8 mouse cellular contexts compared by ENCODE assay signal in genomic region chr10:121473723-121474215, GRCm38 (mm10). TPM values are rescaled to one million over a fixed set of nuclear protein-coding genes. Genes with fewer than 3 reads are reported as not detected.
DNase-seq lines count a peak whose midpoint lies in the region; ATAC-seq and TF ChIP-seq lines count a peak whose summit lies in the region.

No protein-coding gene starts in this region.

- no peak for DNase-seq in kidney, adult 18-20 months
- DNase-seq in midbrain, postnatal 0 days (ENCODE audit: low spot score) = no peak
- no peak for DNase-seq in left cerebral cortex, postnatal 36 days (ENCODE audit: low spot score in 2 of 2)
- DNase-seq in gastrocnemius, postnatal 25 days = no peak
- no peak for DNase-seq in cerebellum, postnatal 25 days

- H3K4me3 ChIP-seq in kidney, embryonic 14.5 days (ENCODE audit: low read length) = peak overlapping the region; percentile 58
- H3K4me3 ChIP-seq in cortical plate, adult 2 months (ENCODE audit: insufficient read depth, low read length) = peak overlapping the region; percentile 63
- H3K4me3 ChIP-seq in limb, embryonic 12.5 days (replicated peaks) = peak overlapping the region; percentile 90
- H3K4me3 ChIP-seq in midbrain, postnatal 0 days (ENCODE audit: low read depth, low read length) = no peak overlapping the region

- peaks cover 36% of the 10 kb centered on the region for H3K4me1 ChIP-seq in kidney, embryonic 14.5 days (ENCODE audit: control insufficient read depth, insufficient read depth, low read length)
- peaks cover 9% of the 10 kb centered on the region for H3K4me1 ChIP-seq in cortical plate, adult 2 months (ENCODE audit: control insufficient read depth, insufficient read depth, low read length)
- H3K4me1 ChIP-seq in limb, embryonic 12.5 days (replicated peaks) = peaks cover 58% of the 10 kb centered on the region
- H3K4me1 ChIP-seq in midbrain, postnatal 0 days (ENCODE audit: insufficient read depth, low read length) = no peaks in the 10 kb centered on the region; the same call in 1 of the 2 replicates

- H3K9ac ChIP-seq in kidney, embryonic 14.5 days (ENCODE audit: low read depth, low read length) = no peak overlapping the region; the same call in 1 of the 2 replicates
- peak overlapping the region; percentile 92; the same call in 1 of the 2 replicates for H3K9ac ChIP-seq in limb, embryonic 12.5 days (replicated peaks)
- no peak overlapping the region for H3K9ac ChIP-seq in midbrain, postnatal 0 days (replicated peaks; ENCODE audit: low read length, poor library complexity, severe bottlenecking)

- H3K27me3 ChIP-seq in kidney, embryonic 14.5 days (ENCODE audit: control insufficient read depth, insufficient read depth, low read length) = no peaks in the 10 kb centered on the region
- no peaks in the 10 kb centered on the region for H3K27me3 ChIP-seq in limb, embryonic 12.5 days
- peaks cover 4% of the 10 kb centered on the region; the same call in 1 of the 2 replicates for H3K27me3 ChIP-seq in midbrain, postnatal 0 days (ENCODE audit: insufficient read depth, low read length)

- intact Hi-C loops in left cerebral cortex, postnatal 36 days (cut with DNase I) = loop anchor here (5.0 kb wide), 2 partner anchors 39 to 46 kb away; no protein-coding TSS in a partner anchor

- ATAC-seq in kidney, embryonic 14.5 days (ENCODE audit: low FRiP score, low TSS enrichment) = no peak
- ATAC-seq in limb, embryonic 12.5 days (ENCODE audit: insufficient number of reproducible peaks, insufficient read depth, low FRiP score, low TSS enrichment, low read depth) = no peak
- no peak for ATAC-seq in midbrain, postnatal 0 days (ENCODE audit: low FRiP score)

- WGBS in kidney, embryonic 14.5 days = 56% methylated on average over 12 of the region's 12 CpGs
- WGBS in limb, embryonic 12.5 days = 59% methylated on average over 12 of the region's 12 CpGs
- WGBS in midbrain, postnatal 0 days = 79% methylated on average over 12 of the region's 12 CpGs

- H3K36me3 ChIP-seq in kidney, embryonic 14.5 days (ENCODE audit: control insufficient read depth, insufficient read depth, low read length) = no peaks in the 10 kb centered on the region
- H3K36me3 ChIP-seq in limb, embryonic 12.5 days = no peaks in the 10 kb centered on the region
- H3K36me3 ChIP-seq in midbrain, postnatal 0 days (ENCODE audit: insufficient read depth, low read length) = no peaks in the 10 kb centered on the region

- no peak for TF ChIP-seq CTCF in cortical plate, adult 2 months (IDR thresholded peaks at IDR 0.05; ENCODE audit: extremely low read depth, insufficient read depth, low read length)
- no peak for TF ChIP-seq CTCF in midbrain, postnatal 0 days (IDR thresholded peaks at IDR 0.05)

- peak overlapping the region; percentile 60 for H3K4me2 ChIP-seq in kidney, embryonic 14.5 days (replicated peaks; ENCODE audit: low read depth, low read length)
- H3K4me2 ChIP-seq in limb, embryonic 12.5 days = peak overlapping the region; percentile 84
- peak overlapping the region; percentile 93 for H3K4me2 ChIP-seq in midbrain, postnatal 0 days (ENCODE audit: low read depth, low read length, poor library complexity, severe bottlenecking)

- H3K9me3 ChIP-seq in kidney, embryonic 14.5 days (ENCODE audit: control insufficient read depth, low read length) = no peaks in the 10 kb centered on the region
- no peaks in the 10 kb centered on the region for H3K9me3 ChIP-seq in limb, embryonic 12.5 days
- no peaks in the 10 kb centered on the region for H3K9me3 ChIP-seq in midbrain, postnatal 0 days (ENCODE audit: low read length)

- no peak overlapping the region for H3K27ac ChIP-seq in kidney, embryonic 14.5 days (ENCODE audit: low read depth, low read length)
- peak overlapping the region; percentile 64 for H3K27ac ChIP-seq in cortical plate, adult 2 months (ENCODE audit: insufficient read depth, low read length)
- no peak overlapping the region for H3K27ac ChIP-seq in limb, embryonic 12.5 days
- no peak overlapping the region for H3K27ac ChIP-seq in midbrain, postnatal 0 days (ENCODE audit: low read depth, low read length)

- TF ChIP-seq POLR2A in cortical plate, adult 2 months (IDR thresholded peaks at IDR 0.05; ENCODE audit: extremely low read depth, insufficient read depth, low read length) = no peak

RNA-seq across cellular contexts. Expression of gene Rassf3, which starts 2.4 kb away (rescaled TPM):
- polyA plus RNA-seq in kidney, embryonic 14.5 days (2014; fragmentation: Nextera tagmentation; extraction: Ambion mirVana) = 8.9 and 13.5 TPM in 2 replicates
- 40.8 and 41.2 TPM in 2 replicates for polyA plus RNA-seq in cortical plate, adult 2 months (2012; rRNA removed)
- 20.2 and 22.2 TPM in 2 replicates for polyA plus RNA-seq in limb, embryonic 12.5 days (2016; fragmentation: Nextera tagmentation; extraction: Ambion mirVana)
- 5.8 and 6.0 TPM in 2 replicates for total RNA-seq in midbrain, postnatal 0 days (2014; rRNA removed)
- polyA plus RNA-seq in midbrain, postnatal 0 days (2015; fragmentation: Nextera tagmentation; extraction: Ambion mirVana) = 3.0 and 3.4 TPM in 2 replicates
- 10 to 100 TPM; 30.8 to 47.3 TPM for total RNA-seq in left cerebral cortex, postnatal 36 days (2021)
- 10 to 100 TPM; 48.5 to 51.3 TPM for total RNA-seq in gastrocnemius, postnatal 25 days (2021)
